Mouse (Mus musculus): ENCODE measurements around the gene Apoa2.

DNA sequence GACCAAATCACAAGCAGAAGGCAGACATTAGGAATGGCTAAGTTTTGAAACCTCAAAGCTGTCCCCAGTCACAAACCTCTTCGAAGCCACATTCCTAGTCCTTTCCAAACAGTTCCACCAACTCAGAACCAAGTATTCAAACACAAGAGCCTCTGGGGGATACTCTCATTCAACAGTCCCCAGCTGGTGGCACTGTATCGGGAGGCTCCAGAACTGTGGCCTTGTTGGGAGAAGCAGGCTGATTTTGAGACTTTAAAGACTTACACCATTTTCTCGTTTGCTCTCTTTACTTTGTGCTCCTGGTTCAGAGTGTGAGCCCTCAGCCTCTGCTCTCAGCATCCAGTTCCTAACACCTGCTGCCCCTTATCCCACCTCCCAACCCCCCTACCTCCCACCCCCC lies 41.8 kb upstream of the Apoa2 start:
- TF ChIP-seq POLR2A (IDR thresholded peaks at IDR 0.05; ENCODE audit: borderline replicate concordance, extremely low read depth, low read depth, low read length): no peak
- TF ChIP-seq CTCF (IDR thresholded peaks at IDR 0.05; ENCODE audit: insufficient read depth, low read length): no peak
